Mouse (Mus musculus): ENCODE results near the gene Pi16.
A peak's percentile ranks its signal among the peaks of the same experiment; 100 is the strongest.
"Not testable (repeated sequence)": the region's sequence is repeated elsewhere in the genome, so short reads cannot be mapped to it uniquely, and the experiment has no call there.

Pi16 gene

DNA sequence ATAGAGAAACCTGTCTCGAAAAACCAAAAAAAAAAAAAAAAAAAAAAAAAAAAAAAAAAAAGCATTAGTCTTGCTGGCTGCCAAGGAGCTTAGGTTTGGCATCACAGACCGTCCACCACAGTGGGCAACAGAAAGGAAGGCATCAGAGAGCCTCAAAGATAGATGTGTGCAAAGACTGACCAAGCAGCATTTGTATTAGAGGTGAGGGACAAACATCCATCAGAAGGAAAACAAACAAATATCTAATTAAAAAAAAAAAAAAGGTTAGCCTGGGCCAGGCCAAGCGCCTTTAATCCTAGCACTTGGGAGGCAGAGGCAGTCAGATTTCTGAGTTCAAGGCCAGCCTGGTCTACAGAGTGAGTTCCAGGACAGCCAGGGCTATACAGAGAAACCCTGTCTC lies at the start of gene Pi16:
Gene Pi16 (plus strand): TSS at position 301 of the 400 bp plus-strand sequence.
- not testable (repeated sequence) for DNase-seq (ENCODE audit: low read depth)

DNA sequence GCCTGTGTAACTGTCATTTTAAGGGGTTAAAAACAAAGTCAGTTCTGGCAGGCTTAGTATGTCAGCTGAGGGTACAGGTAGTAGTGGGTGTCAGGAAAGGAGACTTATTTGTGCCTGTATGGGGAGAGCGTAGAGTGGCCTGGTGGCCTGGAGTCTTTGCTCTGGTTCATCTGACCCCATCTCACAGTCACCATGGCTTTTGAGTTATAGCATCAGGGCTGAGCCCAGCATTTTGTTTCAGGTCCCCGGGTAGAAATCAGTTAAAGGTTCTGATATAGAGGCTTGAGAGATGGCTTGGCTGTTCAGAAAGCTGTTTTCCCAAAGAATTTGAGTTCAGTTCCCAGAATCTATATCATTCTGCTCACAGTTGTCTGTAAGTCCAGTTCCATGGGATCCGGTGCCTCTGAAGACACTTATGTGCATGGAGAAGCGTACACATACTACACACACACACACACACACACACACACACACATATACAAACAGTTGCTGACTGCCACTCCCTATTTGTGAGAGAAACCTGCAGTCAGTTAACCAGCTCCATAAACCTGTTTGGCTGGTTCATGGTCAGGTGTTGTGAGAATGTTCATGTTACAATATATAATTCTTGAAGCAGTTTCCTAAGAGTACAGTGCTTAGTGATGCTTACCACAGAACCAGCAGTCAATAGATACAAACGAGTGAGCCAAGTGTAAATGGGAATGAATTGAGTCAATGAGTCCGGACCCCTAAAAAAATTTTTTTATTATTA lies 49.4 kb upstream of the Pi16 start:
- peak; percentile 30 for DNase-seq (ENCODE audit: low read depth)

DNA sequence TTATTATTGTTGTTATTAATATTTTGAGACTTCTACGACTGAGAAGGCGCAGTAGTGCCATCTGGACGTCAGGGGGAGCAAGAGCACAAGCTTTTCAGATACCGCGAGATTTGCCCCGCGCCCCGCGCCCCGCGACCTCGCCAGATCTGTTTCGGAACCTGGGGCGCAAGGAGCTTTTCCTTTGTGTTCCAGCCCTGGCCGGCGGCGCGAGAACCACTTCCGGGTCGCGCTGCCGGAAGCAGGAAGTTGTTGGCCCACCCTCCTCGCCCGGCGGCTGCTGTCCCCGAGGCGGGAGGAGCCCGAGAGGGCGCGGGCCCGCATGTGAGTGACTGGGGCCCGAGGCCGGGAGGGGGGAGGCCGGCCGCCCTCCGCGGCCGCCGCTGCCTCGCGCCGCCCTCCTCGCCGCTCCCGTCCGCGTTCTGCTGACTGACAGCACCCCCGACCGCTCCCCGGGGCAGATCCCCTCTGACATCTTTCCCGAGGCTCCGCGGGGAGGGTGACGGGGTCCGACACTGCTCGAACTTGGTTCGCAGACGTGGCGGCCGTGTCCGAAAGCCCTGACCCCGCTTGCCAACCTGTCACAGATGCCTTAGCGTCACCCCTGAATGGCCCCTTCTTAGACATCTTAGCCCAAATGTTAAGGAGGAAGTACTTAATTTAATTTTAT lies 48.7 kb upstream of the Pi16 start, which contains the start of gene BC004004:
Gene BC004004 (plus strand): TSS at position 107 of the 667 bp plus-strand sequence.
- peak; percentile 98 for DNase-seq (ENCODE audit: low read depth)

DNA sequence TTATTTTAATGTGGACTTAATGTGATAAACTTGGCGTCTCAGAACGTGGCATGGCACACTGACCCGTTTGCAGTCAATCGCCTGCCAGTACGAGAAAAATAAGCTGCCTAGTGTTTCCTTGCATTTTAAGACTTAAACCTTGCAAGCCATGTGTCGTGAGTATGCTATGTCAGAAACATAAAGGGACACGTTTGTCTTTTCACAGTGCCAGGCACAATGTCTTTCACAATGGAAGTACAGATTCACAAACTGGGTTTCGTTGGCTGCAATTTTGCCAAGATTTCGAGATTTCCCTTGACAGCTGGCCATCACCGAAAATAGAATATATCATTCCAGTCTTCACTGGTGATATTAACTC lies 48.2 kb upstream of the Pi16 start:
- peak; percentile 26 for DNase-seq (ENCODE audit: low read depth)

DNA sequence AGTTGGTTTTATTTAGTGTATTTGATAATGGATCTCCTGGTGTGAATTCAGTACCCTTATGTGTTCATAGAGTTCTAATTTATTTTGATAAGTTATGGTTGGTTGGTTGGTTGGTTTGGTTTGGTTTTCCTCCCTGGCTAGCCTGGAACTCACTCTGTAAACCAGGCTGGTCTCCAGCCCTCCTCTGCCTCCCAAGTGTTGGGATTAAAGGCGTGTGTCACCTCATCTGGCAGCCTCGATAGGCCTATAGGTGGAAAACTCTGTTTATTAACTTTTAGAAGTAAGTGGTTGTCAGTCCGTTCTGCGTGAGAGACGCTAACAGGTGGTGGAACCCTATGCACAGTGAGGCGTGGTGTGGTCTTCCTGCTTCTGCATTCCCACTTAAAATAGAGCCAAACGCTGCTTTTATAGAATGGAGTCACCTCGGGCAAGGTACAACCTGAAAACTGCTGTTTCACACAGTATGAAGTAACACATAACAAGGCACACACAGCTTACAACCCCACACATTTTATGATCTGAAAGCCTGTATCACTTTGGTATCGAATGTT lies 47.3 kb upstream of the Pi16 start:
- DNase-seq (ENCODE audit: low read depth), result no peak

DNA sequence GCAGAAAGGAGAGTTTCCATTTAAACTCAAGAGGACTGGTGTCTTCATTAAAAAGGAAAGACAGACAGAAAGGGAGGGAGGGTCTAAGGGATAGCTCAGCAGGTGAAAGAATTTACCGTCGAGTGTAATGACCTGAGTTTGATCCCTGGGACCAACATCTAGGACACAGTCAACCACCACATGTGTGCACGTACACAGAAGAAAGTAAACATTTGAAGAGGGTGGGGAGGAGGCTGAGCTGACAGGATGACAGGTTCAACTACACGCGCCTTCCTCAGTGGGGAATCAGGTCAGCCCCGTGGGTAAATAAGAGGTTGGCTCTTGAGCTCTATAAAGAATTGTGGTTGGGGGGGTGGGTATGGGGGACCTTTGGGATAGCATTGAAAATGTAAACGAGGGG lies 44.3 kb upstream of the Pi16 start:
- DNase-seq (ENCODE audit: low read depth), result no peak

DNA sequence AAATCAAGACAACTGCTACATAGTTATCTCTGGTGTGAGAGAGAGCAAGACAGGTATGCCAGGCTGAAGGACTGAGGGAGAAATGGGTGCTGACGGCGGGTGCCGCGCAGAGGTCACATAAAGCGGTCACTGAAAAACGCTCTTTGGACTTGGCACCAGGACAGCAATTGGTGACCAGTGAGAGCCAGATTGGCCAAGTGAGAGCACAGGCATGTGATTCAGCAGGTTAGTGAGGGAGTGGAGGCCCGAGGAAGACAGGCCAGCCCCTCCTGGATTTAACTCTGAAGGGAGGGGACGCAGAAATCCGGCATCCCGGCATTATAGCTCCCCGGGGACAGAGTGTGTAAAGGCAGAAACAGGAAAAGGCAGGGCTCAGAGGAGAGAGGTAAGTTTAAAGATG lies 43.6 kb upstream of the Pi16 start:
- no peak for DNase-seq (ENCODE audit: low read depth)

DNA sequence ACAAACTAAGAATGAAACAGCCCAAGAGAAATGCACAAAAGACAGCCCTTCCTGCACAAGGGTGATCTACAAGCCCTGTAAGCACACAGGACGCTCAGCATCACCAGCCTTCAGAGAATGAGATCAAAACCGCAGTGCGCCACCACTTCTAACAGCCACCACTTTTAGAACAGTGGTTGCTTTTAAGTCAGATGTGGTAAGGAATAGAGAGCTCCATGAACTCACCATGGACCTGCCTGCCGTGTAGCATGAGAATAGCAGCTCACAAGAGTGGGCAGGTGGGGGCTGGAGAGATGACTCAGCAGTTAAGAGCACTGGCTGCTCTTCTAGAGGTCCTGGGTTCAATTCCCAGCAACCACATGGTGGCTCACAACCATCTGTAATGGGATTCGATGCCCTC lies 37.1 kb upstream of the Pi16 start:
- DNase-seq (ENCODE audit: low read depth), result no peak

DNA sequence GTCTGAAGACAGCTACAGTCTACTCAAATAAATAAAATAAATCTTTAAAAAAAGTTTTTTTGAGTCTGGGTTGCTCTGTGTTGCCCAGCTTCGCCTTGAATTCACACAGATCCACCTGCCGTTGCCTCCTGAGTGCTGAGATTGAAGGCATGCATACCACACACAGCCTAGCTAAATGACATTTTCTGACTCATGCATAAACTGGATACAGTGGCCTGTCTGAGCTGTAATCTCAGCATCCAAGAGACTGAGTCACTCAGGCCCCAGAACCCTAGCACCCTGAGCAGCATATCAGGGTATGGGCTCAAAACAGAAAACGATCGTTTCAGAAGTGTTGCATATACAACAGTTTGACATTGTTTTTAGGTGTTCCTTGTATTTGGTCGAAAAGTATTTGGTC lies 35.9 kb upstream of the Pi16 start:
- peak; percentile 41 for DNase-seq (ENCODE audit: low read depth)

DNA sequence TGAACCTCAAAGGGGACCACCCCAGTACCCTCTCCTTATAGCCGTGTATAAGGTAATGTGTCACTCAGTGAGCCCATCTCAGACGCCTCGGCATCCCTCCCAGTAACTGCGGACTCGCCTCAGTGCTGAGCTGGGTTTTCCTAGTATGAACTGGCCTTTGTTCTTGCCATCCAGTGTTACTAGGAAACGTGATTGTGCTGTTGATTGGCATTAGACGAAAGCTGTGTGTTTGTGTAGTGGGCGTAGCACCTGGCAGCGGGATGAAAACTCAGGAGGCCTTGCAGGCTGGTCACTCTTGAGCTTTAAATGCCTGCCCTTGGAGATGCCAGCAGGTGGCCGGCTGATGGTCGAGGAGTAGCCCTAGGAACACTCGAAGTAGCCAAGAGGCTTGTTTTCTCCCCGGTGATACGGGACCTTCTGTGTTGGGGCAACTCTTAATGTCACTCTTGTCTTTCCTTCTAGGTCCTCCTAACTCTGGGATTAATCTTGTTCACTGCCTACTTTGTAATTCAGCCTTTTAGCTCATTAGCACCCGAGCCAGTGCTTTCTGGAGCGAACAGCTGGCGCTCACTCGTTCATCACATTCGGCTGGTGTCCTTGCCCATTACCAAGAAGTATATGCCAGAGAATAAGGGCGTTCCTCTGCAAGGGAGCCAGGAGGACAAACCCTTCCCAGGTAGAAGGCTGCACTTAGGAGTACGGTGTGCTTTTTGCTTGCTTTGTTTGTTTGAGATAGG lies 35.1 kb upstream of the Pi16 start:
- no peak for DNase-seq (ENCODE audit: low read depth)

DNA sequence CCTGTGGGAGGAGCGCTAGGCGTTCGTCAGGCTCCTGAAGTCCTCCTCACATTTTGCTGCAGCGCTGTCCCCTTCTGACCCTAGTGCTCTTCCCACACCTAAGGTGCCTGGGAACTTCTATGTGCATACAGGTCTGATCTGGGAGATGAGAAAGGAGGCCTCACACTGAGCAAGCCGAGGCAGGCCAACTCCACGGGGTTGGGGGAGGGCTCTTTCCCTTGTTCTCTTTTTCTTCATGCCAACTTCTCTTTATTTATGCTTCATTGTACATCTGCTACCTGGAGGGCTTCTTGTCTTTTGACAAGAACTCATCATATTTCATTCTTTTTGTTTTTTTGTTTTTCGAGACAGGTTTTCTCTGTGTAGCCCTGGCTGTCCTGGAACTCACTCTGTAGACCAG lies 25.7 kb upstream of the Pi16 start:
- DNase-seq (ENCODE audit: low read depth), result no peak

DNA sequence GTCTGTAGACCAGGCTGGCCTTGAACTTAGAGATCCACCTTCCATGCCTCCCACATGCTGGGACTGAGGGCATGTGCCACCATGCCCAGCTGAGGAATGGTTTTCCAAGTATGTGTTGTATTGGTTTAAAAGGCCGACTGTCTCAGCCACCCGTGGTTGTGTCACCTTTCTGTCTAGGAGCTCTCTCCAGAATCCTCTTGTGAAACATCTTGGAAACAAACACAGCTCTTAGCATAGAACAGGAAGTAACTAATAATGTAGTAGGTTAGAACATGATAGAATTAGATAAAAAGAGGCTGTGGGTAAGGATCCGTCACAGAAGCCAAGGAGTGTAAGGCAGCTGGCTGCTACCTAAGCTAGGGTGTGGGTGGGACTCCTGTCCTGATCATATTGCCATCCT lies 24.5 kb upstream of the Pi16 start:
- no peak for DNase-seq (ENCODE audit: low read depth)

DNA sequence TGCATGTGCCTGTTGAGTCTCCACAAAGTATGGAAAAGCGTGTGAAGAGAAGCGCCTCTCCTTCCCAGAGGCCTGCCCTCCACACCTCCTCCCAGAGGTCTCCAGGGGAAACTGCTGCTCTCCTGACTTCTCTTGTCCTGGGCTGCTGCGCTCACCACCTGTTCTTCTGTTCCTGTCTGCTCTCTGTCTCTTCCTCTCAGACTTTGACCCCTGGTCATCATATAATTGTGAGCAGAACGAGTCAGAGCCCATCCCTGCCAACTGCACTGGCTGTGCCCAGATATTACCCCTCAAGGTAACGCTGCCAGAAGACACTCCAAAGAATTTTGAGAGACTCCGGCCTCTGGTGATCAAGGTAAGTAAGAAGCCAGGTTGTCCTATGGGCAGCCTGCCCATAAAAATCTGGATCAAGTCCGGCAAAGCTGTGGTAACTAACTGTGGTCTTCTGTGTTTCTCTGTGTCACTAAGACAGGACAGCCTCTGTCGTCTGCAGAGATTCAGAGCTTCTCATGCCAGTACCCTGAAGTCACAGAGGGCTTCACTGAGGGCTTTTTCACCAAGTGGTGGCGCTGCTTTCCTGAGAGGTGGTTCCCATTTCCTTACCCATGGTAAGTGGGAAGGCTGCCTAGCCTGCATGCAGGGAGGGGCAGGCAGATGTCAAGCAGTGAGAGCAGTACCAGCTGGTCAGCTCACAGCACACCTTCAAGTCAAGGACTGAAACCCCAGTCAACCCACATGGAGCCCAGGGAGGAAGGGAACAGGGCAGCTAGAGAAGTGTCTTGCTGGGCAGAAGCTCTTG lies 23.5 kb upstream of the Pi16 start:
- DNase-seq (ENCODE audit: low read depth), result no peak

DNA sequence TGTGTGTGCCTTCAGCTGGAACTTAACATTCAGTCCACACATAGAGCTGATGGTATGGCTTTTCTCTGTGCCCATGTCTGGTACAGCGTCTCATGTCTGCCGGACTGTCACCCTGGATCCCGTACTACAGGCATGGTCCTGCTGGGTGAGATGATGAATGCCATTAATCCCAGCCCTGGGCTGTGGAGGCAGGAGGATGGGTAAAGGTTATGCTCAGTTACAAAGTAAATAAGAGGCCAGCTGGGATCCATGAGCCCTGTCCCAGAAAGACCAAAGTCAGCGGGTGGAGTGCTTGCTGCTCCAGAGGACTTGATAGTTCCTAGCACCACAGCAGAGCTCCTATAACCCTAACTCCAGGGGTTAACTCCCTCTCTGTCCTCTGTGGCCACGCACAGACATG lies 21.6 kb upstream of the Pi16 start:
- DNase-seq (ENCODE audit: low read depth), result no peak

DNA sequence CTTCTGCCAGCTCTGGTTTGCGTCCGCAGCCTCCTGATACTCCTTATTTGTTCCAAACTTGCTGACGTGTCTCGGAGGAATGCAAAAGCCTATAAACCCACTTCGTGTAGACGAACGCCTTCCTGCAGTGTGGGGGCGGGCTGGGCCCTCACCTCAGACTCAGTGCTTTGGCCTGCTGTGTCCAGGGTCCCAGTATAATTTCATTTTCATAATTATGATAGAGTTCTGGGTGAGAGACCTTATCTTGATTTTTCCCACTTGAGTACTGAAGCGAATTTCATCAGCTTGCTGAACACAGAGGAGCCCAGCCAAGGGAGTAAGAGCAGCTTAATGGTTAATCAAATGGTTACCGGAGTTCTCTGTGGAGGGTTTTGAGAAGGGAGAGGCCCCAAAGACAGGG lies 20.2 kb upstream of the Pi16 start:
- DNase-seq (ENCODE audit: low read depth), result no peak

DNA sequence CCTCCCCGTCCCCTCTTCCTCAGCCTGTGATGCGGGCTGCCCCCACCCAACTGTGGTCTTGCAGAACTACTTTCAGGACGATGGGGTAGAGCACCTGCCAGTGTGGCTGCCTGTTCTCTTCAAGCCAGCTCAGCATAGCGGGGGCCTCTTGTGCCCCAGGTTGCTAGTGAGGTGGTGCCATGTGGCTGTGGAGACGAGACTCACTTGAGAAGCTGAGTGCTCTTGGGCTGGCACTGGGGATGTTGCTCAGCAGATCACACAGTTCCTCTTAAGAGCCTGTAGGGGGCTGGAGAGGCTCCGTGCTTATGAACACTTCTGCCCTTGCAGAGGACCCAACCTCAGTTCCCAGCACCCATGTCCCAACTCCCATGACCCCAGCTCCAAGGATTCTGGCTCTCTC lies 19.7 kb upstream of the Pi16 start:
- no peak for DNase-seq (ENCODE audit: low read depth)

DNA sequence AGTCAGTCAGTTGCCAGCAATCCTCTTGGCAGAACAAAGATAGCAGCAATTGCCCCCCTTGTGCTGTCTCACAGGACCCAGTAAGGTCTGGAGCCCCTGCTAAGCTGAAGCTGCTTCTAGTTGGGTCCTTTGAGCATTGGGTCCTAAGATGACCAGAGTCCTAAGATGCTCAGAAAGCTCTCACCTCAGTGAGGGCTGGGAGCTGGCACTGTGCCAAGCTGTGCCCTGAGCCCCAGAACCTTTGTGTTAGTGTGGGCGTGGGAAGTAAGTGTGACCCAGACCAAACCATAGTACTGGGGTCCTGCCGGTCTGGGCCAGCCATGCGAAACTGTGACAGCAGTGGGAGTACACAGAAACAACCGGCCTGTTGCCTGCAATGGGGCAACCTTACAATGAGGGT lies 18.2 kb upstream of the Pi16 start:
- DNase-seq (ENCODE audit: low read depth), result no peak

DNA sequence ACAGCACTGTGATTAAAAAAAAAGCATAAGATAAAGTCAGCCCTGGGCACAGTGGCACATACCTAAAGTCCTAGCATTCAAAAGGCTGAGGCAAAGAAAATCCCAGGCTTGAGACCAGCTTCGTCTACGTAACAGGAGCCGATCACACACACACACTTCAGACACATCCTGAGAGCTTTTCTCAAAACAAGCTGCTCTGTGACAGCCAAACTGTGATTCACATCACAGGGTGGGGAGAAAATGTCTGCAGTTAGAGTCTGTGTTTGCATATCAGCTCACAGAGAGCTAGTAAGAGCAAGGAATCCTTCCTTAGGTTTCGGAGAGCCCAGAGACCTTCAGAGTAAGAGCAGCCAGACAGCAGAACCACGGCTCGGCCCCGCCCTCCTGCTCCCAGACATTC lies 16.6 kb upstream of the Pi16 start:
- no peak for DNase-seq (ENCODE audit: low read depth)

DNA sequence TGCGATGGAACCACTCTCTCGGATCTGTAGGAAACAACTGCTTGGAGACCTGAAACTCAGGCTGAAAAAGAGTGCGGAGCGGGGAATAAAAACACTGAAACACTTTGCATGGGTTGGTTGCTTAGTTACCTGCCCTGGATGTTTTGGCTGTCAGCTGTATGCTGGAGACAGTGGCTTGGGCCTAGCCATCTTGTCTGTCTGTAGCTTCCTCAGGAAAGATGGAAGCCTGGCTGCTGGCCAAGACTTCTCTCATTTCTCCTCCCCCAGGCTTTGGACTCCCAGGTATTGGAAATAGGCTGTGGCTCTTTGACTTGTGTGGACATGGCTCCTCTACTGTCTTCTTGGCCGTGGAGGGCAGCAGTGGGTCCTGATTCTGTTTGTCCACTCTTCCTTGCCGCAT lies 16.1 kb upstream of the Pi16 start:
- DNase-seq (ENCODE audit: low read depth), result no peak

DNA sequence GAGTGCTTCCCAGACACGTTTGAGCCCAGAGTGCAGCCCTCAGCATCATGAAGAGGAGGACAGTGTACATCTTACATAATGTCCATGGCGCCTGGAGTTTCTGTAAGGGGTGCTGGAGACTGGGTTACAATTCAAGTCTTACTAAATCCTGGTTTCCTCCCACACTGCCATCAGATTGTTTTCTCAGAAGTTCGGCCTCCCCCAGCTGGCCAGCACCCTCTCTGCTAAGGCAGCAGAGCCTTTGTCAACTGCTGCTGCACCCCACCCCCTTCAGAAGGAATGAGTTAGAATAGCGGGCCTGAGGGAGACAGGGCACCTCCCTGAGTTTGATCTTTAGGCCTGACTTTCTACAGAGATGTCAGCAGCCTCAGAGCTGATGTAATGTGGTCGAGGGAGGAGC lies 15.3 kb upstream of the Pi16 start:
- DNase-seq (ENCODE audit: low read depth), result no peak

DNA sequence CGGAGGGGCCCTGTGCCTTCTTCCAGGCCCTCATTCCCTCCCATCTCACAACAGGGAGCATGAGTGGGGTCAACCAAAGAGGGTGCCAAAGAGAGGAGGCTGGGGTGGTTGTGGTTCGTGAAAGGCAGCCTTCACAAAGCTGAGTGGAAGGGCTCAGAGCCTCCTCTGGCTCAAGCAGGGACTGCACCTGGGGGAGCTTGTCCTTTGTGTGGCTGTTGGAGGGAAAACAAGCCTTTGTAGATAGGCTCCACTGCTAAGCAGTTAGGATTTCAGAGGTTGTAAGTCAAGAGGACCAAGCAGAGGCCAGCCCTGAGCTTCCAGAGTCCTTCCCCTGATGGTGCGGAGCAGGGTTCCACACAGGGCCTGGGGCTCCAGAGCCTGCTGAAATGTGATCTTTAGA lies 14.4 kb upstream of the Pi16 start:
- DNase-seq (ENCODE audit: low read depth), result no peak

DNA sequence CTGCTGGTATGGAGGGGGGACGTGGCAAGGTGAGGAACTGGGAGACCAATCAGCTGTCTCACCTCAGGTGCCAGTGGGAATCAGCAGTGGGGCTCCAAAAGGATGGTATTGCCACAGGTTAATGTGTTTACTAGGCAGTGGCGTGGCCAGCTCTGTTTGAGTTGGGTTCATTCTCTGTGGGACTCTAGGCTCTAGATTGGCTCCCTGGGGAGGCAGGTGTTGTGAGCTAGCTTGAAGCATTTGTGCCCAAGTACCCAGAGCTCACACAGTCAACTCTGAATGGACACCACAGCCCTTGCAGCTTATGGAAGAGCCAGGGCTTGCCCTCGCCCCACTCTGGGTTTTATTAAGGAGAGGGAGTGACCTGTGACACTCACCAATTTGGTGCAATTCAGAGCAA lies 13.6 kb upstream of the Pi16 start:
- DNase-seq (ENCODE audit: low read depth), result no peak

Measured in NIH3T3 (cell line).